Mouse (Mus musculus): ENCODE data around the gene Cdon.

The Cdon gene

GRCm38 (mm10) chr9:35493733-35494092 lies 72.8 kb downstream of the Cdon start:
- DNase-seq (ENCODE audit: low read depth) = no peak

- DNase-seq (ENCODE audit: low read depth) = no peak
Observed at GRCm38 (mm10) chr9:35494937-35495336, 74.0 kb downstream of the Cdon start.

- DNase-seq (ENCODE audit: low read depth) = no peak
Observed at GRCm38 (mm10) chr9:35495471-35495870, 74.5 kb downstream of the Cdon start.

- no peak for DNase-seq (ENCODE audit: low read depth)
Observed at GRCm38 (mm10) chr9:35499946-35500345, 79.0 kb downstream of the Cdon start.

GRCm38 (mm10) chr9:35502361-35503000 lies 81.6 kb downstream of the Cdon start:
- no peak for DNase-seq (ENCODE audit: low read depth)

GRCm38 (mm10) chr9:35508234-35508633 lies 87.3 kb downstream of the Cdon start:
- DNase-seq (ENCODE audit: low read depth) = peak; percentile 43

- DNase-seq (ENCODE audit: low read depth) = no peak
Observed at GRCm38 (mm10) chr9:35513900-35514299, 93.0 kb downstream of the Cdon start.

- DNase-seq (ENCODE audit: low read depth) = no peak
Observed at GRCm38 (mm10) chr9:35516182-35516581, 95.3 kb downstream of the Cdon start.

GRCm38 (mm10) chr9:35516711-35517110 lies 95.8 kb downstream of the Cdon start:
- DNase-seq (ENCODE audit: low read depth) = no peak

GRCm38 (mm10) chr9:35518169-35518568 lies 97.2 kb downstream of the Cdon start, which contains the start of gene Gm1113:
Gm1113 (minus strand) TSS chr9:35518269.
- DNase-seq (ENCODE audit: low read depth) = no peak

GRCm38 (mm10) chr9:35520631-35521348 lies 99.9 kb downstream of the Cdon start:
- no peak for DNase-seq (ENCODE audit: low read depth)

GRCm38 (mm10) chr9:35522241-35522640 lies 101.3 kb downstream of the Cdon start:
- DNase-seq (ENCODE audit: low read depth) = no peak

- DNase-seq (ENCODE audit: low read depth) = no peak
Observed at GRCm38 (mm10) chr9:35522821-35523515, 102.0 kb downstream of the Cdon start.

GRCm38 (mm10) chr9:35523541-35523940 lies 102.6 kb downstream of the Cdon start:
- DNase-seq (ENCODE audit: low read depth) = peak; percentile 91

- peak; percentile 84 for DNase-seq (ENCODE audit: low read depth)
Observed at GRCm38 (mm10) chr9:35523941-35524411, 103.0 kb downstream of the Cdon start.

- peak; percentile 44 for DNase-seq (ENCODE audit: low read depth)
Observed at GRCm38 (mm10) chr9:35529141-35529540, 108.2 kb downstream of the Cdon start.

GRCm38 (mm10) chr9:35529796-35530195 lies 108.9 kb downstream of the Cdon start:
- peak; percentile 75 for DNase-seq (ENCODE audit: low read depth)

- peak; percentile 65 for DNase-seq (ENCODE audit: low read depth)
Observed at GRCm38 (mm10) chr9:35533266-35533665, 112.3 kb downstream of the Cdon start.

- DNase-seq (ENCODE audit: low read depth) = peak; percentile 85
Observed at GRCm38 (mm10) chr9:35535110-35535509, 114.2 kb downstream of the Cdon start.

GRCm38 (mm10) chr9:35535876-35536275 lies 114.9 kb downstream of the Cdon start:
- DNase-seq (ENCODE audit: low read depth) = no peak

- DNase-seq (ENCODE audit: low read depth) = no peak
Observed at GRCm38 (mm10) chr9:35539001-35539750, 118.2 kb downstream of the Cdon start.

- no peak for DNase-seq (ENCODE audit: low read depth)
Observed at GRCm38 (mm10) chr9:35541024-35541423, 120.1 kb downstream of the Cdon start.

All from NIH3T3 (cell line).